Mouse (Mus musculus) E14TG2a.4 (cell line): ENCODE measurements around the gene Vwa1.

ENCODE experiments used
- CTCF ChIP-seq: conservative IDR thresholded peaks from 2 replicates; pipeline ENCODE4 v1.5.1; 2014; ENCODE audit warnings: low read length
- NANOG ChIP-seq: IDR thresholded peaks from 2 replicates; pipeline ENCODE4 v1.6.1; 2014; ENCODE audit warnings: borderline replicate concordance, low read length, mixed read lengths
- POU5F1 ChIP-seq: IDR thresholded peaks from 2 replicates; pipeline ENCODE4 v1.6.1; 2014; ENCODE audit warnings: low read length, borderline replicate concordance

DNA sequence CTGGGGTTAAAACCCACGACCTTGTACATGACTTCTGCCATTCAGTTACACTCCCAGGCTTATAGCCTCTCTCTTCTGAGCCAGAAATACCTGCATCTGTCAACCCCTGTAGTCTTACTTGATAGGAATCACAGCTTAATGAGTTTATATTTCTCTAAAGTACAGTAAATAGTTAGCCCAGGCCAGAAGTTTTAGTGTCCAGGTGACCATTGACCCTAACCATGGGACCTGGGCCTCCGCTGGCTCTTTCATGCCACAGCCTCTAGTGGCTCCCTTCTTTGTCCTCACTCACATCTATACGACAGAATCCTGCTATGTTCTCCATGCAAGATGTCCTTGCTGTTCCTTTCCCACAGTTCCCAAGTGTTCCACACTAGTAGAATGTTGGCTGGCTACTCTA is 33.3 kb upstream of the Vwa1 start:
- TF ChIP-seq CTCF = no peak
- TF ChIP-seq NANOG = no peak
- no peak for TF ChIP-seq POU5F1
